Mouse (Mus musculus) kidney, embryonic 16.5 days (tissue): ENCODE results near the gene Phf5a. TPM values are rescaled to one million over a fixed set of nuclear protein-coding genes. Genes with fewer than 3 reads are reported as not detected.
A peak's percentile ranks its signal among the peaks of the same experiment; 100 is the strongest.

Experiments
- ATAC-seq: fragments of 200-750 bp; cut with Nextera tagmentation; 2 replicates; pipeline ENCODE4 v1.8.0; 2017; ENCODE audit warnings: moderate TSS enrichment; ENCODE audit not compliant: low FRiP score, low TSS enrichment
- H3K27ac ChIP-seq: fragments of 300-500 bp; sonication (generic); 2 replicates; pipeline ENCODE4 v1.5.1; 2014; ENCODE audit warnings: low read length
- H3K27me3 ChIP-seq: fragments of 300-500 bp; sonication (generic); 2 replicates; pipeline ENCODE4 v1.6.1; 2014; ENCODE audit warnings: low read length, control low read depth, mixed read lengths; ENCODE audit not compliant: insufficient read depth
- H3K36me3 ChIP-seq: fragments of 300-500 bp; sonication (generic); 2 replicates; pipeline ENCODE4 v1.6.1; 2014; ENCODE audit warnings: low read length, control low read depth, mixed read lengths; ENCODE audit not compliant: insufficient read depth
- H3K4me1 ChIP-seq: fragments of 300-500 bp; sonication (generic); 2 replicates; pipeline ENCODE4 v1.6.1; 2014; ENCODE audit warnings: low read length, control low read depth, mixed read lengths; ENCODE audit not compliant: insufficient read depth
- H3K4me2 ChIP-seq: fragments of 300-500 bp; sonication (generic); replicated peaks from 2 replicates; pipeline ENCODE4 v1.6.1; 2014; ENCODE audit warnings: low read depth, low read length
- H3K4me3 ChIP-seq: fragments of 300-500 bp; sonication (generic); 2 replicates; pipeline ENCODE4 v1.5.1; 2014; ENCODE audit warnings: mild to moderate bottlenecking, low read length
- H3K9ac ChIP-seq: fragments of 300-500 bp; sonication (generic); replicated peaks from 2 replicates; pipeline ENCODE4 v1.6.1; 2014; ENCODE audit warnings: low read length
- H3K9me3 ChIP-seq: fragments of 300-500 bp; sonication (generic); 2 replicates; pipeline ENCODE4 v1.6.1; 2016; ENCODE audit warnings: low read length, control low read depth
- WGBS: fragments of 180-500 bp; shearing (Covaris S2); extraction: QIAGEN DNeasy Blood & Tissue Kit; methylation state at CpG from one replicate; pipeline ENCODE4 v1.1.7; 2014; 5-methylcytosine and 5-hydroxymethylcytosine counted together
- polyA plus RNA-seq: library from polyadenylated mRNA; unstranded; fragments of >200 nt; fragmentation: Nextera tagmentation; extraction: Ambion mirVana; gene quantifications from 2 replicates; pipeline ENCODE4 v1.2.1, GENCODE M21; 2015

The Phf5a gene
- polyA plus RNA-seq = 167 and 172 TPM in 2 replicates

DNA sequence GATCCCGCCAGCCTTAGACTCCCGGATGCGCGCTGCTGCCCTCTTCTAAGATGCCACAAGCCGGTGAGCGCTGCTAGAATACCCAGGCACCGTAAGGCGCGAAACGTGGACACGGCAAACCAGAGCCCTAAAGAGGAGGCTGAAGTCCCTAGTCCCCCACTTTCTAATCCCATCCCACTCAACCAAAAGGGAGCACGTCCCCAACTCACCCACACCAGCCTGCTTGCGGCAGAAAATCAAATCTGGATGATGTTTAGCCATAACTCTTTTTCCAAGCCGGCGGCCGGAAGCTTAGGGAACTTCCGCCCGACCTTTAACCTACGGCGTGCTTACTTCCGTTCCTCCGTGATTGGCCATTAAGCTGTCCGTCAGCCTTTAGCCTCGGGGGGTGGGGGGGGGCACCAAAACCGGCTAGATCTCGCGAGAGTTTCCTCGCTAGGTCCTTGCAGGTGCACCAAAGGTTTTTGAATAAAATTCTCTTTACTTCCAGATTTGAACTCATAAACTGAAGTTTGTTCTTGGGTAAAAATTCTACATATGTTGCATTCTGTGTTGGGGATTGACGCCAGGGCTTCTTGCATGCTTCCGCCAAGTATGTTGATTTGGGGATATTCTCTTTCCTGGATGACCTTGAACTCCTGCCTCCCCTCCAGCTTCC, at the start of gene Phf5a:
Gene Phf5a, minus strand, starts transcription at position 308 of the 658 bp plus-strand sequence.
- ATAC-seq = peak; percentile 83
- H3K36me3 ChIP-seq = peaks cover 40% of the 10 kb centered on the region
- H3K9me3 ChIP-seq = no peaks in the 10 kb centered on the region
- 0% methylated on average over 30 of the region's 30 CpGs for WGBS
- peak within 1 kb of the TSS; percentile 97 for H3K27ac ChIP-seq
- peaks cover 17% of the 10 kb centered on the region for H3K4me1 ChIP-seq
- H3K9ac ChIP-seq = peak within 1 kb of the TSS; percentile 81
- H3K4me2 ChIP-seq = peak within 1 kb of the TSS; percentile 76
- peak within 1 kb of the TSS; percentile 81 for H3K4me3 ChIP-seq
- no peaks in the 10 kb centered on the region for H3K27me3 ChIP-seq

DNA sequence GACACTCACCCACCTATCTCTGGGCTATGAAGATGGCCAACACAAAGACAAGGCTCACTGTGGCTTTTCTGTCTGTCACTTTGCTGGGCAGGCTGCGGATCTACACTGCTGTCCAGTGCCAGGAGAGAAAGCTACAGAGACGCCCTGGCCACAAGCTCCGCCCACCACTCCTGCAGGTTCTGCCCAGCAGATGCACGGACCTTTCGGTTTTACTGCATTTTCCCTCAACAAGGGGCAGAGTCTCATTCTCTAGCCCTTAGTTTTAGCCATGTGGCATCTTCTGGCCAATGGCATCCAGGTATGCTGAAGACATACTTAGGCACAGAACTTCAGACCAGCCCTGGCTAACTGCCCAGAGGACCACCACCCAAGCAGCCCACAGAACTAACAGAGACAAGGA, 49.5 kb upstream of the Phf5a start:
- ATAC-seq = no peak
- no peak overlapping the region for H3K4me3 ChIP-seq
- WGBS = 66% methylated on average over 4 of the region's 5 CpGs
- H3K9me3 ChIP-seq = no peaks in the 10 kb centered on the region
- H3K27ac ChIP-seq = no peak overlapping the region
- peaks cover 9% of the 10 kb centered on the region for H3K36me3 ChIP-seq
- peaks cover 17% of the 10 kb centered on the region for H3K4me1 ChIP-seq
- H3K9ac ChIP-seq = 0 out of 2 replicates have a peak overlapping the region, but pooled peaks have one; percentile 14
- H3K27me3 ChIP-seq = no peaks in the 10 kb centered on the region
- no peak overlapping the region for H3K4me2 ChIP-seq

DNA sequence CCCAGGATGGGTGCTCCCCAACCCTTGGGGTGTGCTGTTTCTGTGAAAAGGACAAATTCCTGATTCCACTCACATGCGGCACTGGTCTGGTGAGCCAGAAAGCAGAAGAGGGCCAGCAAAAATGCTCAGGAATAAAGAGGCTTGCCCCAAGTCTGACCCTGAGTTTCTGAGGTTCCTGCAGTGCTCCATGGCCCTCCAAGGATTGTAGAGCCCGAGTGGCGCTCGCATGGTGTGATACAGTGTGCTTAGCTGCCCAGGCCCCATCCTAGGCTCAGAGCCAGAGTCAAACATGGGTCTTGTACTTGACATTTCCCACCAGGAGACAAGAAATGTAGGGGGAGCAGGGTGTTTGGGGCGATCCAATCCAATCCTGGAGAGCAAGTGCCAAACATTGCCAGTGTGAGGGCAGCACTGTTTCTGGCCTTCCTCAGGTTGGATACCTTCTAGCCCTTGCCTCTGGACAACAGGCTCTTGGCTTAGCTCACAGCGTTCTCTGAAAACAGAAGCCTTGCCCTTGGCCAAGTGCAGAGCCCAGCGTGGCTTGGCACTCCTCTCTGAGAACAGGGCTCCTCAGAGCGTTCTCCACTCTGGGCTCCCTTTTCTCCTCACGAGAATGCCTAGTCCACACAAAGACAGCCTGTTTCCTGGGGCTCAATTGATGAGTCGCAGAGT, 49.0 kb upstream of the Phf5a start:
- H3K36me3 ChIP-seq = peaks cover 14% of the 10 kb centered on the region
- 86% methylated on average over 10 of the region's 10 CpGs for WGBS
- no peak for ATAC-seq
- no peak overlapping the region for H3K4me2 ChIP-seq
- H3K9me3 ChIP-seq = no peaks in the 10 kb centered on the region
- peaks cover 17% of the 10 kb centered on the region for H3K4me1 ChIP-seq
- no peak overlapping the region for H3K9ac ChIP-seq
- no peaks in the 10 kb centered on the region for H3K27me3 ChIP-seq
- no peak overlapping the region for H3K4me3 ChIP-seq
- H3K27ac ChIP-seq = no peak overlapping the region

DNA sequence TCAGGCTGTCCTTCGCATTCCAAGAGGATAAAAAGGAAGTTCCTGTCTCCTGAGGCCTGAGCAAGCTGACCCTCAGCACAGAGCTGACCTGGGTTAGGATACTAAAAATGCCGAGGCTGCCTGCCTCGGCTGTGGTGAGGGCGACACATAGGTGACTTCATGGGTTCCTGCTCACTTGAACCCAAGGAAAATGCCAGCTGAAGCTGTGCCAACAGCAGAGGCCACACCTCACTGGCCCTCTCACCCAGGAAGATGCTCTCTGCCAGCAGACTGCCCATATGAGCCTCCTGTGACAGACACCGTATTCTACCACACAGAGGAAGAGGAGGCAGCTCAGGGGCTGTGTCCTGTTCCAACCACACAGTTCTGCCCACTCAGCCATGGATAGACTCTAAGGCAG, 47.4 kb upstream of the Phf5a start:
- WGBS = 66% methylated on average over 5 of the region's 5 CpGs
- Histone ChIP-seq H3K36me3 (peaks cover 29% of the 10 kb centered on the region), H3K4me3 (no peak overlapping the region), H3K27ac (no peak overlapping the region), H3K27me3 (no peaks in the 10 kb centered on the region), H3K4me2 (no peak overlapping the region), H3K4me1 (peaks cover 5% of the 10 kb centered on the region), H3K9ac (no peak overlapping the region), H3K9me3 (no peaks in the 10 kb centered on the region)
- ATAC-seq = no peak

DNA sequence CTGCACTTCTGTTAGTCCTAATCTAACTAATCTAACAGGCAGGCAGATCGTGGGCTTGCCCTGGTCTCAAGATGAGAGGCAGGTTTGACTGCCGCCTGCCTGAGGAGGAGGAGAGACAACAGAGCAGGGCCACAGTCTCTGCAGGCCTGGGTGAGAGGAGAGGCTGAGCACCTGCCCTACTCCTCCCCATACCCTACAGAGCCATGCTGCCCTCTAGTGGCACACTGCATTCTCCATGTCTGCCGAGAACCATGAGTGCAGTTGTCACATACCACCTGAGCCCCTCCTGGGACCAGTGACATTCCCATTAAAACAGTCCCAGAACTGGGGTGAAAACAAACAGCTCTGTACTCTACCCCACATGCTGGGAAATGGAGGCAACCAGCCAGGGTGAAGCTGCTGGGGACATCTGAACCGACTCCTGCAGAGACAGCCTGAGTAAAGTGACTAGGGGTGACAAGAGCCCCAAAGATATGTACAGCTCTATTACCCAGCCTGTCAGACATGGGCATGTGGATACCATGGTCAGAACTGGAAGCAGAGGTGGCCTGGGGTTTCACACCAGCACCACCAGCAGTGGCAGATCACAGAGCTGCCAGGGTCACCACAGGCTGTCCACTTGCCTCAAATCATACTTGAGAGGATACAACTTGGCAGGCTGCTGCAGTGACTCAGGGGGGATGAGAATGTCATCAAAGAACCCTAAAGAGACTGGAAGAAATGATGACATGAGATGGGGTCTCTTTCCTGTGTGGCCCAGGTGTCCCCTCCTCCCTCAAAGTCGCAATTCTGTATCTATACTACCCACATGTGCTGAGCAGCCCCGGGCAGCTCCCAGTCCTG, 46.1 kb upstream of the Phf5a start:
- ATAC-seq = peak; percentile 73
- no peaks in the 10 kb centered on the region for H3K4me1 ChIP-seq
- H3K9ac ChIP-seq = no peak overlapping the region
- peaks cover 41% of the 10 kb centered on the region for H3K36me3 ChIP-seq
- 50% methylated on average over 6 of the region's 6 CpGs for WGBS
- H3K27me3 ChIP-seq = no peaks in the 10 kb centered on the region
- no peak overlapping the region for H3K4me3 ChIP-seq
- H3K9me3 ChIP-seq = no peaks in the 10 kb centered on the region
- peak overlapping the region; percentile 39; the same call in 1 of the 2 replicates for H3K27ac ChIP-seq
- no peak overlapping the region for H3K4me2 ChIP-seq

DNA sequence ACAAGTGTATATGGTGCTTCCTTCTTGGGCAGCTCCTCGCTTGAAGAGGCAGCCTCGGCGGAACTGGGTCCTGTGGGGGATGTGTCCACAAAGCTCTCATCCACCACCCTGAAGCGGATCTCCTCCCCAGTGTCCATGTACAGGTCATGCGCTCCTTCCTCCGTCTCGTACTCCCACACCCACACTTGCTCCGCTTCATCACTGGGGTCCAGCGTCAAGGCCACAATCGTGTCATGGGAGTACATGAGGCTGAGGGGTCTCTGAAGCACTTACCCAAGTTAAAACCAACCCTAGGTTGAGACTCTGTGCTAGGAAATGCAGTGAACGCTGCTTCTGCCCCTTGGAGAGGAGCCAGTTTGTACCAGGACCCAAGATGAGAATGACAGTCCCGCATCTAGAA, 45.5 kb upstream of the Phf5a start:
- Histone ChIP-seq H3K4me1 (0 out of 2 replicates have a peak, but pooled peaks cover 3% of the 10 kb centered on the region), H3K27ac (peak overlapping the region; percentile 39; the same call in 1 of the 2 replicates), H3K27me3 (no peaks in the 10 kb centered on the region), H3K4me2 (no peak overlapping the region), H3K9me3 (no peaks in the 10 kb centered on the region), H3K36me3 (peaks cover 48% of the 10 kb centered on the region), H3K4me3 (no peak overlapping the region), H3K9ac (no peak overlapping the region)
- 62% methylated on average over 12 of the region's 12 CpGs for WGBS
- ATAC-seq = no peak

DNA sequence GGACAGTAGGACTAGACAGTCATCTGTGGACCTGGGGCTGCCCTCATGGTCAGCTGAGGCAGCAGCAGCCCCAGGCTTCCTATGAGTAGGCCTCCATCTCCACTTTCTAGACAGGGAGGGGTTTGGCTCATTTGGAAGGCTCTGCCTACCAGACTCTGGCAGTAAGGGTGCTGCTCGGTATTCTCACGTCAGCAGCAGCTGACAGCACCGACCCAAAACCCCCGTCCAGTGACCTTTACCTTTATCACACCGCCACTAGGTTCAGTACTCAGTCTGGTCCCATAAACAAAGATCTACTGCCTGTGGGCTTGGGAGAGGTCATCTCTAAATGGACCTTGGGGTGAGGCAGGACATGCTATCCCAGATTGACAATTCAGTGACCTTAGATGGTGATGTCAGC, 44.0 kb upstream of the Phf5a start:
- ATAC-seq = no peak
- Histone ChIP-seq H3K4me3 (no peak overlapping the region), H3K4me2 (no peak overlapping the region), H3K36me3 (peaks cover 63% of the 10 kb centered on the region), H3K4me1 (0 out of 2 replicates have a peak, but pooled peaks cover 4% of the 10 kb centered on the region), H3K27me3 (no peaks in the 10 kb centered on the region), H3K27ac (no peak overlapping the region), H3K9ac (no peak overlapping the region), H3K9me3 (no peaks in the 10 kb centered on the region)
- 72% methylated on average over 5 of the region's 5 CpGs for WGBS

DNA sequence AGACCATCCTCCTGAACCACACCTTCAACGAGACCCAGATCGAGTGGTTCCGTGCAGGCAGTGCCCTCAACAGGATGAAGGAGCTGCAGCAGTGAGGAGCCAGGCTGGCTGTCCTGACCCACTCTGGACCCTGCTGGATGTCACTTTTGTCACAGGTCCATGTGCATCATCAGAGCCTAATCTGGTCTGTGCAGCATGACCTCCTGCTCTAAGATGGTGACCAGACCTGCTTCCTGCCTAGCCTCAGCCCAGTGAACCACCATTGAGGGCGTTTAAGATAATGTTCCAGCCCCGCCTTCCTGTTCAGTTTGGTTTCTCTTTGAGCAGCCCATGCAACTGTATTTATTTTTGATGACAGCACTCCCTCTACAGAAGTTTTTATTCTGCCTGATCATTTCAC, 43.0 kb upstream of the Phf5a start:
- 84% methylated on average over 5 of the region's 5 CpGs for WGBS
- H3K36me3 ChIP-seq = peaks cover 72% of the 10 kb centered on the region
- no peak for ATAC-seq
- H3K27ac ChIP-seq = no peak overlapping the region
- no peak overlapping the region for H3K4me3 ChIP-seq
- H3K9me3 ChIP-seq = no peaks in the 10 kb centered on the region
- no peak overlapping the region for H3K4me2 ChIP-seq
- 0 out of 2 replicates have a peak, but pooled peaks cover 4% of the 10 kb centered on the region for H3K4me1 ChIP-seq
- no peak overlapping the region for H3K9ac ChIP-seq
- no peaks in the 10 kb centered on the region for H3K27me3 ChIP-seq

DNA sequence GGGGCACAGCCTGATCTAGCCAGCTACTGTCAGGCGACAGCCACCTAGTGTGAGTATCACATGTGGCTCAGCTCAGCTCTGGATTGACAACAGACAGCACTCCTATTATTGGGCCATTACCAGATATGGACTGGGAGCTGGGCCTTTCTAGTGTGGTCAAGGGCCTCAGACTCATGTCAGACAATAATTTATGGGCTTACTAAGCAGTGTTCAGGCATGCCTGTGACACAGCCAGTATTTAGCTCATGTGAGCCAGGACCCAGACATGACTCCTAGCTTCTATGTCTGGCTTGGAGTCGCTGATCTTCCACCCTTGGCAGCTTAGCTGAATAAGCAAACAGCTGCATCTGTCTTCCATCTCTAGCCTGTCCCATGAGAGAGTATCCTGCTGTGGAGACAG, 40.8 kb upstream of the Phf5a start:
- Histone ChIP-seq H3K27ac (no peak overlapping the region), H3K4me1 (0 out of 2 replicates have a peak, but pooled peaks cover 4% of the 10 kb centered on the region), H3K4me2 (no peak overlapping the region), H3K27me3 (no peaks in the 10 kb centered on the region), H3K9me3 (no peaks in the 10 kb centered on the region), H3K4me3 (no peak overlapping the region), H3K9ac (no peak overlapping the region), H3K36me3 (peaks cover 85% of the 10 kb centered on the region)
- ATAC-seq = 0 out of 2 replicates have a peak, but pooled peaks have one; percentile 21
- WGBS = 70% methylated on average over 2 of the region's 2 CpGs
